Mouse (Mus musculus): Measurements from ENCODE around the gene Cap2.

Gene Cap2

GRCm38 (mm10) chr13:46517211-46517685 is 15.6 kb downstream of the Cap2 start:
- Histone ChIP-seq H3K36me3 (ENCODE audit: insufficient read depth, low read length) (no peaks in the 10 kb centered on the region), H3K9me3 (ENCODE audit: low read length) (peaks cover 2% of the 10 kb centered on the region; the same call in 1 of the 2 replicates), H3K27me3 (ENCODE audit: insufficient read depth, low read length) (0 out of 2 replicates have a peak, but pooled peaks cover 2% of the 10 kb centered on the region), H3K4me3 (replicated peaks; ENCODE audit: low read length) (no peak overlapping the region), H3K4me1 (replicated peaks; ENCODE audit: low read depth, low read length) (peaks cover 14% of the 10 kb centered on the region)
- TF ChIP-seq POU5F1 (IDR thresholded peaks at IDR 0.05; ENCODE audit: borderline replicate concordance, low read length) = no peak
- no peak for TF ChIP-seq NANOG (IDR thresholded peaks at IDR 0.05; ENCODE audit: borderline replicate concordance, low read length)
- no peak for TF ChIP-seq CTCF (conservative IDR thresholded peaks at IDR 0.05; ENCODE audit: low read length)

GRCm38 (mm10) chr13:46521482-46521881 is 19.8 kb downstream of the Cap2 start:
- Histone ChIP-seq H3K36me3 (ENCODE audit: insufficient read depth, low read length) (no peaks in the 10 kb centered on the region), H3K27me3 (ENCODE audit: insufficient read depth, low read length) (peaks cover 6% of the 10 kb centered on the region; the same call in 1 of the 2 replicates), H3K4me3 (replicated peaks; ENCODE audit: low read length) (no peak overlapping the region), H3K4me1 (replicated peaks; ENCODE audit: low read depth, low read length) (peaks cover 10% of the 10 kb centered on the region), H3K9me3 (ENCODE audit: low read length) (no peaks in the 10 kb centered on the region)
- TF ChIP-seq CTCF (conservative IDR thresholded peaks at IDR 0.05; ENCODE audit: low read length) (no peak), POU5F1 (IDR thresholded peaks at IDR 0.05; ENCODE audit: borderline replicate concordance, low read length) (no peak), NANOG (IDR thresholded peaks at IDR 0.05; ENCODE audit: borderline replicate concordance, low read length) (no peak)

- peaks cover 6% of the 10 kb centered on the region; the same call in 1 of the 2 replicates for H3K27me3 ChIP-seq (ENCODE audit: insufficient read depth, low read length)
- H3K4me3 ChIP-seq (replicated peaks; ENCODE audit: low read length) = no peak overlapping the region
- TF ChIP-seq POU5F1 (IDR thresholded peaks at IDR 0.05; ENCODE audit: borderline replicate concordance, low read length) (no peak), NANOG (IDR thresholded peaks at IDR 0.05; ENCODE audit: borderline replicate concordance, low read length) (no peak), CTCF (conservative IDR thresholded peaks at IDR 0.05; ENCODE audit: low read length) (no peak)
Measured at GRCm38 (mm10) chr13:46522798-46523197, 21.1 kb downstream of the Cap2 start.

GRCm38 (mm10) chr13:46523235-46523634 is 21.6 kb downstream of the Cap2 start:
- Histone ChIP-seq H3K4me1 (replicated peaks; ENCODE audit: low read depth, low read length) (peaks cover 10% of the 10 kb centered on the region), H3K4me3 (replicated peaks; ENCODE audit: low read length) (no peak overlapping the region), H3K36me3 (ENCODE audit: insufficient read depth, low read length) (no peaks in the 10 kb centered on the region), H3K9me3 (ENCODE audit: low read length) (no peaks in the 10 kb centered on the region), H3K27me3 (ENCODE audit: insufficient read depth, low read length) (peaks cover 6% of the 10 kb centered on the region; the same call in 1 of the 2 replicates)
- TF ChIP-seq CTCF (conservative IDR thresholded peaks at IDR 0.05; ENCODE audit: low read length) (no peak), NANOG (IDR thresholded peaks at IDR 0.05; ENCODE audit: borderline replicate concordance, low read length) (no peak), POU5F1 (IDR thresholded peaks at IDR 0.05; ENCODE audit: borderline replicate concordance, low read length) (no peak)

More at GRCm38 (mm10) chr13:46522798-46523197, 21.1 kb downstream of the Cap2 start:
- Histone ChIP-seq H3K36me3 (ENCODE audit: insufficient read depth, low read length) (no peaks in the 10 kb centered on the region), H3K9me3 (ENCODE audit: low read length) (no peaks in the 10 kb centered on the region), H3K4me1 (replicated peaks; ENCODE audit: low read depth, low read length) (peaks cover 10% of the 10 kb centered on the region)

- Histone ChIP-seq H3K36me3 (ENCODE audit: insufficient read depth, low read length) (no peaks in the 10 kb centered on the region), H3K4me3 (replicated peaks; ENCODE audit: low read length) (no peak overlapping the region), H3K9me3 (ENCODE audit: low read length) (no peaks in the 10 kb centered on the region), H3K4me1 (replicated peaks; ENCODE audit: low read depth, low read length) (peaks cover 10% of the 10 kb centered on the region), H3K27me3 (ENCODE audit: insufficient read depth, low read length) (peaks cover 6% of the 10 kb centered on the region; the same call in 1 of the 2 replicates)
- TF ChIP-seq POU5F1 (IDR thresholded peaks at IDR 0.05; ENCODE audit: borderline replicate concordance, low read length) = no peak
Measured at GRCm38 (mm10) chr13:46523712-46524111, 22.1 kb downstream of the Cap2 start.

- H3K27me3 ChIP-seq (ENCODE audit: insufficient read depth, low read length) = peaks cover 6% of the 10 kb centered on the region; the same call in 1 of the 2 replicates
- TF ChIP-seq POU5F1 (IDR thresholded peaks at IDR 0.05; ENCODE audit: borderline replicate concordance, low read length) (no peak), CTCF (conservative IDR thresholded peaks at IDR 0.05; ENCODE audit: low read length) (no peak), NANOG (IDR thresholded peaks at IDR 0.05; ENCODE audit: borderline replicate concordance, low read length) (no peak)
- no peaks in the 10 kb centered on the region for H3K36me3 ChIP-seq (ENCODE audit: insufficient read depth, low read length)
- H3K4me1 ChIP-seq (replicated peaks; ENCODE audit: low read depth, low read length) = peaks cover 10% of the 10 kb centered on the region
- no peak overlapping the region for H3K4me3 ChIP-seq (replicated peaks; ENCODE audit: low read length)
- no peaks in the 10 kb centered on the region for H3K9me3 ChIP-seq (ENCODE audit: low read length)
Measured at GRCm38 (mm10) chr13:46525295-46526255, 23.9 kb downstream of the Cap2 start.

DNA sequence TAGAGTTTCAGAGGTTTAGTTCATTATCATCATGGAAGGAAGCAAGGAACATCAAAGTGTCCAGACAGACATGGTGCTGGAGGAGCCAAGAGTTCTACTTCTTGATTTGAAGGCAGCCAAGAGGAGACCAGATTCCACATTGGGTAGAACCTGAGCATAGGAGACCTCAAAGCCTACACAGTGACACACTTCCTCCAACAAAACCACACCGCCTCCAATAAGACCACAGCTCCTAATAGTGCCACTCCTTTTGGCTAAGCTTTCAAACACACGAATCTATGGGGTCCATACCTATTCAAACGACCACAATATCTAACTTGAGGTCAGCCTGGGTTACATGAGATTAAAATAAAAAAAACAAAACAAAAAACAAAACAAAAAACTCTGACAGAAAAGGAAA is 25.0 kb downstream of the Cap2 start:
- peaks cover 10% of the 10 kb centered on the region for H3K4me1 ChIP-seq (replicated peaks; ENCODE audit: low read depth, low read length)
- no peak for TF ChIP-seq CTCF (conservative IDR thresholded peaks at IDR 0.05; ENCODE audit: low read length)
- TF ChIP-seq POU5F1 (IDR thresholded peaks at IDR 0.05; ENCODE audit: borderline replicate concordance, low read length) = no peak
- no peak for TF ChIP-seq NANOG (IDR thresholded peaks at IDR 0.05; ENCODE audit: borderline replicate concordance, low read length)

DNA sequence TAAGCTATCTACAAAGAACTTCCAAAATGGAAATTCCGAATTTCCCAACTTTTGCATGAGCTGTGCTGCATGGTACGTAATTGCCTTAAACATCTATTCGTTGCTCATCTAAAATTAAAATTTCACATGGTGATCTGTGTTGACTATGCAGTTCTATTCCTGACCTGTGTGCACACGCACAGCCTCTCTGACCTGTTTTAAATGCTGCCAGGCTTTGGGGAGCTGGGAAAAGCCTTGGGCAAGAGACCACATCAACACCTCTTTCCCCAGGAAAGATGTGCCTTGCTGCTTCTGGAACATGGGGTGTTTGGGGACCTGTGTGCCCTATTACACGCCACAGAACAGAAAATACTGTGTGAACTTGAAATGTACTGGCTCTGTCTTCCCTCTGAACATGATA is 25.7 kb downstream of the Cap2 start:
- no peaks in the 10 kb centered on the region for H3K9me3 ChIP-seq (ENCODE audit: low read length)
- H3K27me3 ChIP-seq (ENCODE audit: insufficient read depth, low read length) = peaks cover 6% of the 10 kb centered on the region; the same call in 1 of the 2 replicates
- H3K4me3 ChIP-seq (replicated peaks; ENCODE audit: low read length) = no peak overlapping the region
- H3K4me1 ChIP-seq (replicated peaks; ENCODE audit: low read depth, low read length) = peaks cover 10% of the 10 kb centered on the region
- H3K36me3 ChIP-seq (ENCODE audit: insufficient read depth, low read length) = no peaks in the 10 kb centered on the region
- TF ChIP-seq POU5F1 (IDR thresholded peaks at IDR 0.05; ENCODE audit: borderline replicate concordance, low read length) (no peak), CTCF (conservative IDR thresholded peaks at IDR 0.05; ENCODE audit: low read length) (no peak), NANOG (IDR thresholded peaks at IDR 0.05; ENCODE audit: borderline replicate concordance, low read length) (no peak)

More for the DNA sequence above, 25.0 kb downstream of the Cap2 start:
- Histone ChIP-seq H3K4me3 (replicated peaks; ENCODE audit: low read length) (no peak overlapping the region), H3K27me3 (ENCODE audit: insufficient read depth, low read length) (peaks cover 6% of the 10 kb centered on the region; the same call in 1 of the 2 replicates), H3K36me3 (ENCODE audit: insufficient read depth, low read length) (no peaks in the 10 kb centered on the region), H3K9me3 (ENCODE audit: low read length) (no peaks in the 10 kb centered on the region)

Data from E14TG2a.4 (cell line).